Mouse (Mus musculus) limb, embryonic 14.5 days (tissue): ENCODE data around the gene Trappc12. TPM values are rescaled to one million over a fixed set of nuclear protein-coding genes. Genes with fewer than 3 reads are reported as not detected.
"Not testable (repeated sequence)": the region's sequence is repeated elsewhere in the genome, so short reads cannot be mapped to it uniquely, and the experiment has no call there.

Experiments used
- ATAC-seq: fragments of 200-750 bp; cut with Nextera tagmentation; 2 replicates; pipeline ENCODE4 v1.8.0; 2017; ENCODE audit warnings: low read depth, moderate number of reproducible peaks, moderate TSS enrichment; ENCODE audit not compliant: low FRiP score
- DNase-seq: peaks from one replicate; pipeline ENCODE4 v3.0.0-alpha.2; 2015; ENCODE audit warnings: low spot score
- H3K27ac ChIP-seq: fragments of 300-500 bp; sonication (generic); replicated peaks from 2 replicates; pipeline ENCODE4 v1.5.1; 2014; ENCODE audit warnings: low read depth, mild to moderate bottlenecking, low read length, moderate library complexity, mixed read lengths
- H3K27me3 ChIP-seq: fragments of 300-500 bp; sonication (generic); 2 replicates; pipeline ENCODE4 v1.6.1; 2014; ENCODE audit warnings: low read length, mixed read lengths; ENCODE audit not compliant: control insufficient read depth, insufficient read depth
- H3K36me3 ChIP-seq: fragments of 300-500 bp; sonication (generic); 2 replicates; pipeline ENCODE4 v1.6.1; 2014; ENCODE audit warnings: mild to moderate bottlenecking, low read length, moderate library complexity, mixed read lengths; ENCODE audit not compliant: control insufficient read depth, insufficient read depth
- H3K4me1 ChIP-seq: fragments of 300-500 bp; sonication (generic); 2 replicates; pipeline ENCODE4 v1.6.1; 2014; ENCODE audit warnings: antibody characterized with exemption, low read length, mixed read lengths; ENCODE audit not compliant: control insufficient read depth, insufficient read depth
- H3K4me2 ChIP-seq: fragments of 300-500 bp; sonication (generic); replicated peaks from 2 replicates; pipeline ENCODE4 v1.6.1; 2014; ENCODE audit warnings: low read depth, mild to moderate bottlenecking, low read length, moderate library complexity; ENCODE audit not compliant: severe bottlenecking
- H3K4me3 ChIP-seq: fragments of 300-500 bp; sonication (generic); replicated peaks from 2 replicates; pipeline ENCODE4 v1.5.1; 2014; ENCODE audit warnings: low read length
- H3K9ac ChIP-seq: fragments of 300-500 bp; sonication (generic); 2 replicates; pipeline ENCODE4 v1.6.1; 2014; ENCODE audit warnings: mild to moderate bottlenecking, low read depth, low read length, moderate library complexity; ENCODE audit not compliant: severe bottlenecking
- H3K9me3 ChIP-seq: fragments of 300-500 bp; sonication (generic); 2 replicates; pipeline ENCODE4 v1.6.1; 2016; ENCODE audit warnings: low read length; ENCODE audit not compliant: control insufficient read depth
- POLR2A ChIP-seq: fragments of 200-500 bp; IDR thresholded peaks from 2 replicates; pipeline ENCODE4 v1.8.0; 2012; ENCODE audit warnings: inconsistent platforms, mild to moderate bottlenecking, moderate library complexity, borderline replicate concordance; ENCODE audit not compliant: insufficient read depth, insufficient read length; ENCODE audit errors: extremely low read depth
- WGBS: fragments of 180-500 bp; shearing (Covaris S2); extraction: QIAGEN DNeasy Blood & Tissue Kit; methylation state at CpG from one replicate; pipeline ENCODE4 v1.1.7; 2014; 5-methylcytosine and 5-hydroxymethylcytosine counted together
- polyA plus RNA-seq, 2 experiments: library from polyadenylated mRNA; depleted of rRNA in 1 of 2; stranded (reverse) in 1 of 2; unstranded in 1 of 2; fragments of >200 nt; fragmentation: Nextera tagmentation in 1 of 2; extraction: Ambion mirVana in 1 of 2; gene quantifications; 2 replicates each; pipeline versions ENCODE4 v1.2.1 to v1.2.3; 2012 to 2014

Trappc12 gene
- polyA plus RNA-seq, 2 experiments, result 36.0 to 37.2 TPM

- Histone ChIP-seq H3K36me3 (peaks cover 7% of the 10 kb centered on the region), H3K9ac (peak within 1 kb of the TSS; percentile 54), H3K4me3 (peak within 1 kb of the TSS; percentile 85), H3K4me1 (peaks cover 7% of the 10 kb centered on the region; the same call in 1 of the 2 replicates), H3K9me3 (no peaks in the 10 kb centered on the region), H3K27ac (no peak within 1 kb of the TSS), H3K27me3 (no peaks in the 10 kb centered on the region), H3K4me2 (peak within 1 kb of the TSS; percentile 85)
- 4% methylated on average over 36 of the region's 36 CpGs for WGBS
- peak; percentile 92 for ATAC-seq
- peak; percentile 21; the same call in 1 of the 2 replicates for TF ChIP-seq POLR2A
- peak; percentile 94 for DNase-seq
Observed at GRCm38 (mm10) chr12:28751508-28752263, 1.4 kb upstream of the Trappc12 start, which contains the start of gene Eipr1. Gene Eipr1, plus strand, starts transcription at chr12:28751803.

GRCm38 (mm10) chr12:28750876-28751275, 604 bp upstream of the Trappc12 start:
- no peak overlapping the region for H3K4me3 ChIP-seq
- H3K9me3 ChIP-seq, result no peaks in the 10 kb centered on the region
- no peak overlapping the region for H3K9ac ChIP-seq
- H3K27me3 ChIP-seq, result no peaks in the 10 kb centered on the region
- H3K36me3 ChIP-seq, result peaks cover 15% of the 10 kb centered on the region
- DNase-seq, result no peak
- H3K4me1 ChIP-seq, result peaks cover 7% of the 10 kb centered on the region; the same call in 1 of the 2 replicates
- H3K27ac ChIP-seq, result no peak overlapping the region
- TF ChIP-seq POLR2A, result no peak
- peak overlapping the region; percentile 85; the same call in 1 of the 2 replicates for H3K4me2 ChIP-seq
- WGBS, result 95% methylated on average over 5 of the region's 5 CpGs
- ATAC-seq, result no peak

GRCm38 (mm10) chr12:28743328-28743727, 6.9 kb downstream of the Trappc12 start:
- Histone ChIP-seq H3K9ac (no peak overlapping the region), H3K9me3 (no peaks in the 10 kb centered on the region), H3K4me3 (no peak overlapping the region), H3K36me3 (peaks cover 40% of the 10 kb centered on the region), H3K4me2 (no peak overlapping the region), H3K4me1 (no peaks in the 10 kb centered on the region), H3K27me3 (no peaks in the 10 kb centered on the region), H3K27ac (no peak overlapping the region)
- no peak for ATAC-seq
- no peak for TF ChIP-seq POLR2A
- no peak for DNase-seq
- WGBS, result 90% methylated on average over 3 of the region's 3 CpGs

- Histone ChIP-seq H3K9me3 (no peaks in the 10 kb centered on the region), H3K4me2 (no peak overlapping the region), H3K27ac (no peak overlapping the region), H3K4me3 (no peak overlapping the region), H3K27me3 (no peaks in the 10 kb centered on the region), H3K36me3 (peaks cover 49% of the 10 kb centered on the region), H3K4me1 (no peaks in the 10 kb centered on the region), H3K9ac (no peak overlapping the region)
- no peak for DNase-seq
- WGBS, result 91% methylated on average over 3 of the region's 3 CpGs
- no peak for ATAC-seq
- no peak for TF ChIP-seq POLR2A
Observed at GRCm38 (mm10) chr12:28735293-28735692, 15.0 kb downstream of the Trappc12 start.

- Histone ChIP-seq H3K36me3 (peaks cover 56% of the 10 kb centered on the region), H3K4me3 (no peak overlapping the region), H3K9me3 (no peaks in the 10 kb centered on the region), H3K4me1 (no peaks in the 10 kb centered on the region), H3K27me3 (no peaks in the 10 kb centered on the region), H3K9ac (no peak overlapping the region), H3K4me2 (no peak overlapping the region), H3K27ac (no peak overlapping the region)
- ATAC-seq, result no peak
- no peak for DNase-seq
- 100% methylated on average over 1 of the region's 1 CpGs for WGBS
- TF ChIP-seq POLR2A, result no peak
Observed at GRCm38 (mm10) chr12:28734271-28734670, 16.0 kb downstream of the Trappc12 start.

GRCm38 (mm10) chr12:28733520-28734245, 16.6 kb downstream of the Trappc12 start:
- not testable (repeated sequence) for H3K9ac ChIP-seq, H3K4me2 ChIP-seq, ATAC-seq, DNase-seq, H3K27ac ChIP-seq, H3K27me3 ChIP-seq, H3K4me3 ChIP-seq, H3K9me3 ChIP-seq, H3K4me1 ChIP-seq
- H3K36me3 ChIP-seq, result peaks cover 61% of the 10 kb centered on the region
- WGBS, result 96% methylated on average over 6 of the region's 6 CpGs
